In the genomic region with DNA sequence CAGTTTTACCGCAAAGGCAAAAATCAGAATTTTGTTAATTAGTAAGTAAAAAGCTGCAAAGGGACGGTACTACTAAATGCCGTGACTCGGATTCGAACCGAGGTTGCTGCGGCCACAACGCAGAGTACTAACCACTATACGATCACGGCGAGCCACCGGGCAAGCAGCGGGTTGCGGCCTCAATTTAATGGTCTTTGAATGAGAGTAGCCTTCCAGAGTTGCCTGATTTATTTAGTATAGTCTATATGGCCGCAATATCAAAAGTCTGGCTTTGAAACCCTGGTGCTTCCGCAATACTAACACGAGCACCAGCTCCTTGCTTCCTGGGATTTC, we compare ENCODE assay signal across 8 mouse cellular contexts. TPM values are rescaled to one million over a fixed set of nuclear protein-coding genes. Genes with fewer than 3 reads are reported as not detected.
DNase-seq lines count a peak whose midpoint lies in the region; ATAC-seq and TF ChIP-seq lines count a peak whose summit lies in the region.

No protein-coding gene starts in this region.

- peak overlapping the region; percentile 85 for H3K4me2 ChIP-seq in kidney, embryonic 16.5 days (replicated peaks; ENCODE audit: low read depth, low read length)

- WGBS in heart, embryonic 10.5 days, result under 1% methylated on average over 17 of the region's 17 CpGs
- WGBS in kidney, embryonic 16.5 days, result under 1% methylated on average over 17 of the region's 17 CpGs
- WGBS in liver, adult 2 months, result 0% methylated on average over 17 of the region's 17 CpGs

- peak; percentile 83 for ATAC-seq in kidney, embryonic 16.5 days (ENCODE audit: low FRiP score, low TSS enrichment)
- ATAC-seq in monocyte, adult 5-6 weeks (replicated peaks; ENCODE audit: insufficient number of reproducible peaks, low FRiP score, low TSS enrichment, poor library complexity, severe bottlenecking), result peak; percentile 45

- no peaks in the 10 kb centered on the region for H3K36me3 ChIP-seq in C2C12 (ENCODE audit: control insufficient read depth, insufficient read depth)
- H3K36me3 ChIP-seq in heart, embryonic 10.5 days, result no peaks in the 10 kb centered on the region
- H3K36me3 ChIP-seq in kidney, embryonic 16.5 days (ENCODE audit: insufficient read depth, low read length), result no peaks in the 10 kb centered on the region
- no peaks in the 10 kb centered on the region for H3K36me3 ChIP-seq in liver, adult 2 months (ENCODE audit: control insufficient read depth, insufficient read depth, low read length)

- TF ChIP-seq CTCF in C2C12 (IDR thresholded peaks at IDR 0.05; ENCODE audit: control insufficient read depth, insufficient read depth, insufficient read length), result no peak
- TF ChIP-seq CTCF in embryonic fibroblast, embryonic 13.5 days (IDR thresholded peaks at IDR 0.05; ENCODE audit: borderline replicate concordance, insufficient read depth, low read length), result no peak
- no peak for TF ChIP-seq CTCF in liver, adult 2 months (IDR thresholded peaks at IDR 0.05; ENCODE audit: low read depth, low read length)

- peak overlapping the region; percentile 80 for H3K9ac ChIP-seq in kidney, embryonic 16.5 days (replicated peaks; ENCODE audit: low read length)
- peak overlapping the region; percentile 81 for H3K9ac ChIP-seq in liver, adult 2 months (ENCODE audit: low read depth, low read length)

- TF ChIP-seq POLR2A in embryonic fibroblast, embryonic 13.5 days (IDR thresholded peaks at IDR 0.05; ENCODE audit: low read depth, low read length), result no peak
- TF ChIP-seq POLR2A in liver, adult 2 months (IDR thresholded peaks at IDR 0.05; ENCODE audit: extremely low read depth, insufficient read depth, low read length), result no peak

- no peak overlapping the region for H3ac ChIP-seq in C2C12 (ENCODE audit: control insufficient read depth, insufficient read length, low read depth)

- no peaks in the 10 kb centered on the region for H3K9me3 ChIP-seq in heart, embryonic 10.5 days
- H3K9me3 ChIP-seq in kidney, embryonic 16.5 days (ENCODE audit: low read length), result no peaks in the 10 kb centered on the region

- no peaks in the 10 kb centered on the region for H3K4me1 ChIP-seq in embryonic fibroblast, embryonic 13.5 days (ENCODE audit: control insufficient read depth, insufficient read depth, low read length)
- no peaks in the 10 kb centered on the region for H3K4me1 ChIP-seq in heart, embryonic 10.5 days
- H3K4me1 ChIP-seq in kidney, embryonic 16.5 days (ENCODE audit: insufficient read depth, low read length), result peaks cover 15% of the 10 kb centered on the region
- H3K4me1 ChIP-seq in liver, adult 2 months (ENCODE audit: control insufficient read depth, insufficient read depth, low read length), result peaks cover 4% of the 10 kb centered on the region

- peak overlapping the region; percentile 50 for H3K4me3 ChIP-seq in C2C12 (ENCODE audit: insufficient read depth, poor library complexity, severe bottlenecking)
- H3K4me3 ChIP-seq in embryonic fibroblast, embryonic 13.5 days (ENCODE audit: insufficient read depth, low read length), result peak overlapping the region; percentile 86
- H3K4me3 ChIP-seq in heart, embryonic 10.5 days, result peak overlapping the region; percentile 76
- peak overlapping the region; percentile 61 for H3K4me3 ChIP-seq in kidney, embryonic 16.5 days (ENCODE audit: low read length)
- H3K4me3 ChIP-seq in liver, adult 2 months (ENCODE audit: insufficient read depth, low read depth, low read length), result peak overlapping the region; percentile 72

- no peaks in the 10 kb centered on the region for H3K27me3 ChIP-seq in C2C12 (ENCODE audit: control insufficient read depth, insufficient read depth, insufficient read length)
- H3K27me3 ChIP-seq in heart, embryonic 10.5 days (ENCODE audit: insufficient read depth, poor library complexity, severe bottlenecking), result no peaks in the 10 kb centered on the region
- H3K27me3 ChIP-seq in kidney, embryonic 16.5 days (ENCODE audit: insufficient read depth, low read length), result no peaks in the 10 kb centered on the region
- H3K27me3 ChIP-seq in liver, adult 2 months (ENCODE audit: control insufficient read depth, insufficient read depth, low read length), result no peaks in the 10 kb centered on the region

- H3K79me3 ChIP-seq in C2C12 (ENCODE audit: low read depth), result no peaks in the 10 kb centered on the region

- no peaks in the 10 kb centered on the region for H3K79me2 ChIP-seq in C2C12 (ENCODE audit: control insufficient read depth, insufficient read depth)
- no peaks in the 10 kb centered on the region for H3K79me2 ChIP-seq in liver, adult 2 months (ENCODE audit: control insufficient read depth, insufficient read depth, low read length)

- peak overlapping the region; percentile 44 for H3K27ac ChIP-seq in embryonic fibroblast, embryonic 13.5 days (ENCODE audit: insufficient read depth, low read length)
- H3K27ac ChIP-seq in heart, embryonic 10.5 days, result peak overlapping the region; percentile 91
- peak overlapping the region; percentile 92 for H3K27ac ChIP-seq in kidney, embryonic 16.5 days (ENCODE audit: low read length)
- H3K27ac ChIP-seq in liver, adult 2 months (replicated peaks; ENCODE audit: insufficient read depth, low read depth, low read length), result peak overlapping the region; percentile 80

- DNase-seq in brain, adult 2 months (ENCODE audit: low read depth, low spot score), result peak; percentile 91
- peak; percentile 94 for DNase-seq in heart, embryonic 10.5 days (ENCODE audit: low spot score)
- DNase-seq in liver, adult 2 months (ENCODE audit: extremely low read depth, low read depth, low spot score), result no peak
- DNase-seq in spleen, postnatal 36 days (ENCODE audit: low spot score in 2 of 2), result peak; percentile 90 to 96

TF ChIP-seq in C2C12, 6 proteins besides CTCF, POLR2A, EP300 and RAD21:
- TF ChIP-seq MAX (IDR thresholded peaks at IDR 0.05), result no peak

RNA-seq across cellular contexts. Expression of a gene that starts 24.7 kb away (rescaled TPM):
- polyA plus RNA-seq in C2C12 (2012; fragmentation: generic; extraction: Trizol), result 0.23 TPM
- polyA plus RNA-seq in embryonic fibroblast, embryonic 13.5 days (2011; ENCODE audit: insufficient read length, low read depth, missing spikeins), result not detected in 2 replicates
- polyA plus RNA-seq in heart, embryonic 10.5 days (2016; fragmentation: Nextera tagmentation; extraction: Ambion mirVana), result 5.5 and 8.9 TPM in 2 replicates
- 0.37 and 0.69 TPM in 2 replicates for polyA plus RNA-seq in kidney, embryonic 16.5 days (2015; fragmentation: Nextera tagmentation; extraction: Ambion mirVana)
- 29.6 and 36.4 TPM in 2 replicates for total RNA-seq in liver, adult 2 months (2014; rRNA removed)
- polyA plus RNA-seq in liver, adult 2 months (2012; rRNA removed), result 93.8 and 98.4 TPM in 2 replicates
- total RNA-seq in monocyte, adult 5-6 weeks (2017), result 0.64 TPM in 1 of 3 replicates, not detected in the others

RNA-seq across cellular contexts. Expression of a gene that starts 48.1 kb away (rescaled TPM):
- polyA plus RNA-seq in C2C12 (2012; fragmentation: generic; extraction: Trizol), result not detected
- not detected in 2 replicates for polyA plus RNA-seq in embryonic fibroblast, embryonic 13.5 days (2011; ENCODE audit: insufficient read length, low read depth, missing spikeins)
- 0.49 TPM in 1 of 2 replicates, not detected in the other for polyA plus RNA-seq in heart, embryonic 10.5 days (2016; fragmentation: Nextera tagmentation; extraction: Ambion mirVana)
- 0.25 TPM in 1 of 2 replicates, not detected in the other for polyA plus RNA-seq in kidney, embryonic 16.5 days (2015; fragmentation: Nextera tagmentation; extraction: Ambion mirVana)
- total RNA-seq in liver, adult 2 months (2014; rRNA removed), result not detected in 2 replicates
- polyA plus RNA-seq in liver, adult 2 months (2012; rRNA removed), result not detected in 2 replicates
- not detected in 3 replicates for total RNA-seq in monocyte, adult 5-6 weeks (2017)

RNA-seq across cellular contexts. Expression of a gene that starts 57.5 kb away (rescaled TPM):
- 1.2 TPM for polyA plus RNA-seq in C2C12 (2012; fragmentation: generic; extraction: Trizol)
- 37.6 and 98.8 TPM in 2 replicates for polyA plus RNA-seq in embryonic fibroblast, embryonic 13.5 days (2011; ENCODE audit: insufficient read length, low read depth, missing spikeins)
- polyA plus RNA-seq in heart, embryonic 10.5 days (2016; fragmentation: Nextera tagmentation; extraction: Ambion mirVana), result 59.9 and 75.5 TPM in 2 replicates
- 191 and 197 TPM in 2 replicates for polyA plus RNA-seq in kidney, embryonic 16.5 days (2015; fragmentation: Nextera tagmentation; extraction: Ambion mirVana)
- 153 and 159 TPM in 2 replicates for total RNA-seq in liver, adult 2 months (2014; rRNA removed)
- polyA plus RNA-seq in liver, adult 2 months (2012; rRNA removed), result 51.0 and 74.3 TPM in 2 replicates
- total RNA-seq in monocyte, adult 5-6 weeks (2017), result 575 to 636 TPM (median 578 TPM) in 3 replicates

Comparison
In these comparisons a context has a peak if more than half of its experiments do, and no peak if none do; other contexts are left out.
1. RNA of a gene that starts 57.5 kb away (polyA plus RNA-seq): 191 to 197 TPM in kidney, embryonic 16.5 days, 37.6 to 98.8 TPM in embryonic fibroblast, embryonic 13.5 days, 51.0 to 74.3 TPM in liver, adult 2 months and 59.9 to 75.5 TPM in heart, embryonic 10.5 days; 1.2 TPM in C2C12 (single experiment); every median in the first group is over 10 times any median in the second.
2. Peak in every context shown above with its lines, with median percentiles within 50 percentile points of each other: H3K4me3 ChIP-seq and H3K27ac ChIP-seq.